Mouse (Mus musculus) MEL (cell line): ENCODE measurements around the gene Eif4h. TPM values are rescaled to one million over a fixed set of nuclear protein-coding genes. Genes with fewer than 3 reads are reported as not detected.
A peak's percentile ranks its signal among the peaks of the same experiment; 100 is the strongest.

Experiments used
- DNase-seq: peaks from one replicate; pipeline ENCODE4 v3.0.0; 2011; ENCODE audit warnings: low read depth, low spot score
- H3K27ac ChIP-seq: 2 replicates; pipeline ENCODE4 v1.5.1; 2012; ENCODE audit warnings: low read depth, mild to moderate bottlenecking, control low read depth, low read length, moderate library complexity; ENCODE audit not compliant: control insufficient read depth
- H3K27me3 ChIP-seq, 2 experiments: fragments of 150-350 bp in 1 of 2; sonication (generic) in 1 of 2; 2 replicates each; pipeline ENCODE4 v1.6.1; 2012; ENCODE audit warnings: low read length in 2 of 2, mild to moderate bottlenecking in 2 of 2, improper control_type of control experiment in 1 of 2, moderate library complexity in 1 of 2; ENCODE audit not compliant: insufficient read depth in 2 of 2, control insufficient read depth in 1 of 2
- H3K36me3 ChIP-seq, 2 experiments: 2 replicates each; pipeline ENCODE4 v1.6.1; 2012 to 2014; ENCODE audit warnings: low read length in 2 of 2, improper control_type of control experiment in 1 of 2, inconsistent platforms in 1 of 2, mild to moderate bottlenecking in 1 of 2; ENCODE audit not compliant: insufficient read depth in 2 of 2, control insufficient read depth in 1 of 2
- H3K4me1 ChIP-seq, 2 experiments: fragments of 150-350 bp in 1 of 2; sonication (generic) in 1 of 2; 2 replicates each; pipeline ENCODE4 v1.6.1; 2012; ENCODE audit warnings: low read length in 2 of 2, improper control_type of control experiment in 1 of 2, mild to moderate bottlenecking in 1 of 2; ENCODE audit not compliant: insufficient read depth in 2 of 2, control insufficient read depth in 1 of 2
- H3K4me3 ChIP-seq, 2 experiments: fragments of 150-350 bp in 1 of 2; sonication (generic) in 1 of 2; 2 replicates each; pipeline ENCODE4 v1.5.1; 2012; ENCODE audit warnings: low read depth in 2 of 2, low read length in 2 of 2, mild to moderate bottlenecking in 2 of 2, moderate library complexity in 2 of 2, control low read depth in 1 of 2, improper control_type of control experiment in 1 of 2; ENCODE audit not compliant: control insufficient read depth in 1 of 2, insufficient read depth in 1 of 2
- H3K79me2 ChIP-seq: 2 replicates; pipeline ENCODE4 v1.6.1; 2012; ENCODE audit warnings: mild to moderate bottlenecking, low read length, moderate library complexity; ENCODE audit not compliant: control insufficient read depth, poor library complexity, insufficient read depth
- H3K9ac ChIP-seq: 2 replicates; pipeline ENCODE4 v1.6.1; 2012; ENCODE audit warnings: low read depth, mild to moderate bottlenecking, control low read depth, low read length, moderate library complexity; ENCODE audit not compliant: control insufficient read depth, poor library complexity, severe bottlenecking
- H3K9me3 ChIP-seq: fragments of 150-350 bp; sonication (generic); replicated peaks from 2 replicates; pipeline ENCODE4 v1.6.1; 2012; ENCODE audit warnings: mild to moderate bottlenecking, low read length, improper control_type of control experiment, moderate library complexity; ENCODE audit not compliant: insufficient read depth
- BHLHE40 ChIP-seq: IDR thresholded peaks from 2 replicates; pipeline ENCODE4 v1.6.1; 2012; ENCODE audit warnings: low read depth, mild to moderate bottlenecking, inconsistent platforms, low read length, improper control_type of control experiment, borderline replicate concordance
- CHD1 ChIP-seq: IDR thresholded peaks from 2 replicates; pipeline ENCODE4 v1.6.1; 2012; ENCODE audit warnings: low read depth, mild to moderate bottlenecking, inconsistent platforms, low read length, improper control_type of control experiment
- CTCF ChIP-seq, 3 experiments: IDR thresholded peaks in 2 of 3; conservative IDR thresholded peaks in 1 of 3; 2 replicates each; pipeline ENCODE4 v1.5.1; 2011 to 2012; ENCODE audit warnings: low read length in 3 of 3, low read depth in 2 of 3, mild to moderate bottlenecking in 2 of 3, improper control_type of control experiment in 1 of 3, inconsistent platforms in 1 of 3, mixed read lengths in 1 of 3, moderate library complexity in 1 of 3; ENCODE audit not compliant: control insufficient read depth in 1 of 3, insufficient read depth in 1 of 3, poor library complexity in 1 of 3, severe bottlenecking in 1 of 3
- ELF1 ChIP-seq: IDR thresholded peaks from 2 replicates; pipeline ENCODE4 v1.6.1; 2014; ENCODE audit warnings: low read depth, mild to moderate bottlenecking, inconsistent platforms, low read length, improper control_type of control experiment, moderate library complexity
- EP300 ChIP-seq, 2 experiments: IDR thresholded peaks; 2 replicates each; pipeline ENCODE4 v1.6.1; 2011; ENCODE audit warnings: improper control_type of control experiment in 2 of 2, low read length in 2 of 2, low read depth in 1 of 2, mild to moderate bottlenecking in 1 of 2
- GABPA ChIP-seq: IDR thresholded peaks from 2 replicates; pipeline ENCODE4 v1.6.1; 2012; ENCODE audit warnings: low read depth, mild to moderate bottlenecking, inconsistent platforms, low read length, improper control_type of control experiment, moderate library complexity
- GATA1 ChIP-seq: IDR thresholded peaks from 2 replicates; pipeline ENCODE4 v1.6.1; 2011; ENCODE audit warnings: low read depth, low read length, improper control_type of control experiment
- JUND ChIP-seq: IDR thresholded peaks from 2 replicates; pipeline ENCODE4 v1.6.1; 2011; ENCODE audit warnings: low read depth, mild to moderate bottlenecking, improper control_type of control experiment, low read length
- KAT2A ChIP-seq: conservative IDR thresholded peaks from 2 replicates; pipeline ENCODE4 v1.6.1; 2012; ENCODE audit warnings: low read depth, low read length, improper control_type of control experiment, inconsistent platforms
- MAX ChIP-seq: IDR thresholded peaks from 2 replicates; pipeline ENCODE4 v1.6.1; 2011; ENCODE audit warnings: low read length, improper control_type of control experiment
- MAZ ChIP-seq: IDR thresholded peaks from 2 replicates; pipeline ENCODE4 v1.6.1; 2012; ENCODE audit warnings: low read depth, mild to moderate bottlenecking, inconsistent platforms, low read length, improper control_type of control experiment
- MXI1 ChIP-seq: IDR thresholded peaks from 2 replicates; pipeline ENCODE4 v1.6.1; 2011; ENCODE audit warnings: mild to moderate bottlenecking, low read depth, low read length, improper control_type of control experiment
- MYB ChIP-seq: IDR thresholded peaks from 2 replicates; pipeline ENCODE4 v1.6.1; 2011; ENCODE audit warnings: mild to moderate bottlenecking, low read depth, low read length, improper control_type of control experiment
- MYC ChIP-seq: IDR thresholded peaks from 2 replicates; pipeline ENCODE4 v1.6.1; 2011; ENCODE audit warnings: low read depth, mild to moderate bottlenecking, low read length, improper control_type of control experiment, moderate library complexity
- NRF1 ChIP-seq: IDR thresholded peaks from 2 replicates; pipeline ENCODE4 v1.6.1; 2014; ENCODE audit warnings: low read depth, mild to moderate bottlenecking, inconsistent platforms, low read length, improper control_type of control experiment, moderate library complexity; ENCODE audit not compliant: poor library complexity, insufficient read depth, severe bottlenecking
- POLR2A ChIP-seq, 2 experiments: IDR thresholded peaks; 2 replicates each; pipeline ENCODE4 v1.6.1; 2011 to 2012; ENCODE audit warnings: low read length in 2 of 2, mild to moderate bottlenecking in 2 of 2, control low read depth in 1 of 2, improper control_type of control experiment in 1 of 2, low read depth in 1 of 2, moderate library complexity in 1 of 2; ENCODE audit not compliant: control insufficient read depth in 1 of 2, insufficient read depth in 1 of 2, poor library complexity in 1 of 2
- POLR2AphosphoS2 ChIP-seq: IDR thresholded peaks from 2 replicates; pipeline ENCODE4 v1.6.1; 2011; ENCODE audit warnings: low read length, improper control_type of control experiment
- POLR2AphosphoS5 ChIP-seq: IDR thresholded peaks from 2 replicates; pipeline ENCODE4 v1.6.1; 2012; ENCODE audit warnings: low read depth, borderline replicate concordance, mild to moderate bottlenecking, inconsistent platforms, low read length, moderate library complexity, mixed read lengths
- RAD21 ChIP-seq: IDR thresholded peaks from 2 replicates; pipeline ENCODE4 v1.6.1; 2011; ENCODE audit warnings: mild to moderate bottlenecking, low read depth, low read length, improper control_type of control experiment
- RCOR1 ChIP-seq: IDR thresholded peaks from 2 replicates; pipeline ENCODE4 v1.6.1; 2012; ENCODE audit warnings: low read depth, mild to moderate bottlenecking, inconsistent platforms, low read length, improper control_type of control experiment
- SIN3A ChIP-seq: IDR thresholded peaks from 2 replicates; pipeline ENCODE4 v1.6.1; 2012; ENCODE audit warnings: low read length, improper control_type of control experiment, inconsistent platforms
- TAL1 ChIP-seq: IDR thresholded peaks from 2 replicates; pipeline ENCODE4 v1.6.1; 2012; ENCODE audit warnings: mild to moderate bottlenecking, inconsistent platforms, low read length, moderate library complexity, mixed read lengths
- TCF12 ChIP-seq: IDR thresholded peaks from 2 replicates; pipeline ENCODE4 v1.6.1; 2014; ENCODE audit warnings: low read depth, mild to moderate bottlenecking, inconsistent platforms, low read length, improper control_type of control experiment, moderate library complexity
- USF2 ChIP-seq, 2 experiments: IDR thresholded peaks; 2 replicates each; pipeline ENCODE4 v1.6.1; 2011 to 2012; ENCODE audit warnings: improper control_type of control experiment in 2 of 2, low read length in 2 of 2, borderline replicate concordance in 1 of 2, inconsistent platforms in 1 of 2, low read depth in 1 of 2, mild to moderate bottlenecking in 1 of 2; ENCODE audit not compliant: insufficient read depth in 1 of 2
- ZC3H11A ChIP-seq: IDR thresholded peaks from 2 replicates; pipeline ENCODE4 v1.6.1; 2012; ENCODE audit warnings: low read depth, mild to moderate bottlenecking, inconsistent platforms, low read length, improper control_type of control experiment
- ZKSCAN1 ChIP-seq: IDR thresholded peaks from 2 replicates; pipeline ENCODE4 v1.6.1; 2012; ENCODE audit warnings: low read depth, mild to moderate bottlenecking, inconsistent platforms, low read length, improper control_type of control experiment, moderate library complexity
- ZMIZ1 ChIP-seq: IDR thresholded peaks from 2 replicates; pipeline ENCODE4 v1.6.1; 2012; ENCODE audit warnings: low read depth, mild to moderate bottlenecking, inconsistent platforms, low read length, improper control_type of control experiment, moderate library complexity
- polyA plus RNA-seq, 2 experiments: library from polyadenylated mRNA; stranded (reverse) in 1 of 2; unstranded in 1 of 2; fragments of >175 nt in 1 of 2; fragments of >200 nt in 1 of 2; gene quantifications; 2 replicates each; pipeline versions ENCODE4 v1.2.1 to v1.2.4; 2012; ENCODE audit warnings: low replicate concordance in 2 of 2, low read depth in 1 of 2; ENCODE audit not compliant: insufficient read length in 2 of 2, insufficient read depth in 1 of 2, missing spikeins in 1 of 2
- total RNA-seq: library from RNA; depleted of rRNA; stranded (reverse); fragments of 300-350 nt; gene quantifications from 2 replicates; pipeline ENCODE4 v1.2.3, GENCODE M21; 2012

Gene Eif4h
- total and polyA plus RNA-seq, 3 experiments = 167 to 515 (median 471) TPM

DNA sequence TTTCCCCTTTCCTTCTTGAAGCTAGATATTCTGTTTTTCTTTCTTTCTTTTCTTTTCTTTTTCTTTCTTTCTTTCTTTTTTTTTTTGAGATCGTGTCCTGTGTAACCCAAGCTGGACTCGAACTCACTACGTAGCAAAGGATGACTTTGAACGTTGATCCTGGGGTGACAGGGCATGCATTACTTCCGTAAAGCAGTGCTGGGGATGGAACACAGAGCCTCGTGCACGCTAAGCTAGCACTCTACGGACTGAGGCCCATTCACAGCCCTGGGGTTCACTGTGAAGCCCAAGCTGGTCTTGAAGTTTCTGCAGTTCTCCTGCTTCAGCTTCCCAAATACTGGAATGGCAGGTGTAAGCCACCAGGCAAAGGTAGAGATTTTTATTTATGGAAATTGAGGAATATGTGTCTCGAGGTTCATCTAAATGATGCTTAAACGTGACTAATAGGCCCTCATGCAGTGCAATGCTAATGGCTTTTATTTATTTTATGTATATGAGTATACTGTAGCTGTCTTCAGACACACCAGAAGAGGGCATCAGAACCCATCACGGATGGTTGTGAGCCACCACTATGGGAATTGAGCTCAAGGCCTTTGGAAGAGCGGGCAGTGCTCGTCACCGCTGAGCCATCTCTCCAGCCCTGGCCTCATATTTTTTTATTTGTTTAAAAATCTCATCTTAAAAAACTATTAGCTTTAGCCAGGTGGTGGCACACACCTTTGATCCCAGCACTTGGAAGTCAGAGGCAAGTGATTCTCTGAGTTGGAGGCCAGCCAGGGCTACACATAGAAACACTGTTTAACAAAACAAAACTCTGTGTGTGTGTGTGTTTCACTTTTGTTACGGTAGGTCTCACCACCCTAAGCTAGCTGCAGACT, 56.0 kb downstream of the Eif4h start:
- Histone ChIP-seq H3K79me2 (peaks cover 24% of the 10 kb centered on the region), H3K4me3 (peak overlapping the region; percentile 80 to 87), H3K4me1 (peaks cover 2 to 24% of the 10 kb centered on the region in 2 experiments), H3K9me3 (no peaks in the 10 kb centered on the region), H3K27me3 (no peaks in the 10 kb centered on the region), H3K27ac (peak overlapping the region; percentile 98), H3K36me3 (peaks cover 0 to 22% of the 10 kb centered on the region in 2 experiments; a peak in 2 of 4 replicates), H3K9ac (peak overlapping the region; percentile 90)
- TF ChIP-seq MAZ = no peak
- 0 out of 4 replicates have a peak, but pooled peaks of 1 of the 2 experiments have one; percentile 4 for TF ChIP-seq EP300 (IDR thresholded peaks at IDR 0.05; ENCODE audit: low read depth in 1 of 2, low read length in 2 of 2)
- peak; percentile 43; the same call in 1 of the 2 replicates for TF ChIP-seq ZMIZ1
- no peak for TF ChIP-seq ZC3H11A
- TF ChIP-seq MAX = peak; percentile 48; the same call in 1 of the 2 replicates
- peak; percentile 44; the same call in 1 of the 2 replicates for TF ChIP-seq MYC
- TF ChIP-seq SIN3A = peak; percentile 68; the same call in 1 of the 2 replicates
- peak; percentile 86 for TF ChIP-seq CHD1
- peak in 1 of 2 experiments; percentile 29; a peak in 1 of 4 replicates for TF ChIP-seq POLR2A (IDR thresholded peaks at IDR 0.05; ENCODE audit: control insufficient read depth in 1 of 2, insufficient read depth in 1 of 2, low read depth in 1 of 2, low read length in 2 of 2, poor library complexity in 1 of 2)
- TF ChIP-seq CTCF (IDR thresholded peaks at IDR 0.05 in 2 of 3, conservative IDR thresholded peaks at IDR 0.05 in 1 of 3; ENCODE audit: control insufficient read depth in 1 of 3, insufficient read depth in 1 of 3, low read depth in 2 of 3, low read length in 3 of 3, poor library complexity in 1 of 3, severe bottlenecking in 1 of 3) = peak in 2 of 3 experiments; percentile 5 to 35; a peak in 1 of 6 replicates
- TF ChIP-seq MXI1 = peak; percentile 72
- no peak for TF ChIP-seq MYB
- DNase-seq = peak; percentile 78

GRCm38 (mm10) chr5:134582221-134582907, 56.9 kb downstream of the Eif4h start:
- Histone ChIP-seq H3K9me3 (no peaks in the 10 kb centered on the region), H3K4me1 (peaks cover 2 to 24% of the 10 kb centered on the region in 2 experiments), H3K4me3 (peak overlapping the region; percentile 80 to 87), H3K9ac (peak overlapping the region; percentile 90), H3K36me3 (peaks cover 0 to 22% of the 10 kb centered on the region in 2 experiments; a peak in 2 of 4 replicates), H3K79me2 (peaks cover 24% of the 10 kb centered on the region), H3K27ac (peak overlapping the region; percentile 98), H3K27me3 (no peaks in the 10 kb centered on the region)
- DNase-seq = peak; percentile 98
- TF ChIP-seq ZC3H11A (no peak), SIN3A (peak; percentile 92), ZKSCAN1 (no peak), POLR2AphosphoS2 (peak; percentile 88), USF2 (IDR thresholded peaks at IDR 0.05; ENCODE audit: borderline replicate concordance in 1 of 2, insufficient read depth in 1 of 2, low read depth in 1 of 2, low read length in 2 of 2) (no peak), MAX (no peak), EP300 (IDR thresholded peaks at IDR 0.05; ENCODE audit: low read depth in 1 of 2, low read length in 2 of 2) (0 out of 4 replicates have a peak, but pooled peaks of 1 of the 2 experiments have one; percentile 18), BHLHE40 (no peak), GATA1 (no peak), TCF12 (peak; percentile 58), GABPA (no peak), ELF1 (peak; percentile 94), NRF1 (peak; percentile 95), JUND (no peak), KAT2A (0 out of 2 replicates have a peak, but pooled peaks have one; percentile 31), RAD21 (peak; percentile 19), MYC (no peak), RCOR1 (no peak), POLR2AphosphoS5 (no peak), ZMIZ1 (no peak), TAL1 (no peak), MAZ (peak; percentile 72; the same call in 1 of the 2 replicates)
